Mouse (Mus musculus) liver, adult 2 months (tissue): ENCODE measurements around the gene Olfr1507. TPM values are rescaled to one million over a fixed set of nuclear protein-coding genes. Genes with fewer than 3 reads are reported as not detected.

ENCODE experiments used
- DNase-seq: peaks from one replicate; pipeline ENCODE4 v3.0.0-alpha.2; 2011; ENCODE audit warnings: low read depth, low spot score; ENCODE audit errors: extremely low read depth
- H3K27ac ChIP-seq: fragments of 200-500 bp; replicated peaks from 2 replicates; pipeline ENCODE4 v1.5.1; 2012; ENCODE audit warnings: low read depth, mild to moderate bottlenecking, control low read depth, inconsistent platforms, low read length; ENCODE audit not compliant: insufficient read depth
- H3K27me3 ChIP-seq: fragments of 200-500 bp; 2 replicates; pipeline ENCODE4 v1.6.1; 2012; ENCODE audit warnings: mild to moderate bottlenecking, moderate library complexity, low read length, inconsistent platforms; ENCODE audit not compliant: control insufficient read depth, insufficient read depth
- H3K36me3 ChIP-seq: fragments of 200-500 bp; 2 replicates; pipeline ENCODE4 v1.6.1; 2012; ENCODE audit warnings: low read length, inconsistent platforms; ENCODE audit not compliant: control insufficient read depth, insufficient read depth
- H3K4me1 ChIP-seq: fragments of 200-500 bp; 2 replicates; pipeline ENCODE4 v1.6.1; 2011; ENCODE audit warnings: low read length; ENCODE audit not compliant: control insufficient read depth, insufficient read depth
- H3K4me3 ChIP-seq: fragments of 200-500 bp; 2 replicates; pipeline ENCODE4 v1.5.1; 2011; ENCODE audit warnings: low read depth, mild to moderate bottlenecking, control low read depth, low read length, moderate library complexity; ENCODE audit not compliant: insufficient read depth
- H3K79me2 ChIP-seq: fragments of 200-500 bp; 2 replicates; pipeline ENCODE4 v1.6.1; 2012; ENCODE audit warnings: inconsistent platforms, mild to moderate bottlenecking, low read length, moderate library complexity; ENCODE audit not compliant: control insufficient read depth, insufficient read depth
- H3K9ac ChIP-seq: fragments of 200-500 bp; 2 replicates; pipeline ENCODE4 v1.6.1; 2012; ENCODE audit warnings: low read depth, mild to moderate bottlenecking, control low read depth, inconsistent platforms, low read length
- CTCF ChIP-seq: fragments of 200-500 bp; IDR thresholded peaks from 2 replicates; pipeline ENCODE4 v1.5.1; 2011; ENCODE audit warnings: low read depth, low read length, control low read depth
- POLR2A ChIP-seq: fragments of 200-500 bp; IDR thresholded peaks from 2 replicates; pipeline ENCODE4 v1.6.1; 2011; ENCODE audit warnings: low read length, control low read depth; ENCODE audit not compliant: insufficient read depth; ENCODE audit errors: extremely low read depth
- polyA plus RNA-seq: library from polyadenylated mRNA; depleted of rRNA; stranded (reverse); fragments of >200 nt; gene quantifications from 2 replicates; pipeline ENCODE4 v1.2.3, GENCODE M21; 2012; rRNA removed
- total RNA-seq: library from RNA; depleted of rRNA; stranded (reverse); fragments of >200 nt; gene quantifications from 2 replicates; pipeline ENCODE4 v1.2.3, GENCODE M21; 2014; rRNA removed

Olfr1507 gene
- total and polyA plus RNA-seq, 2 experiments: not detected

DNA sequence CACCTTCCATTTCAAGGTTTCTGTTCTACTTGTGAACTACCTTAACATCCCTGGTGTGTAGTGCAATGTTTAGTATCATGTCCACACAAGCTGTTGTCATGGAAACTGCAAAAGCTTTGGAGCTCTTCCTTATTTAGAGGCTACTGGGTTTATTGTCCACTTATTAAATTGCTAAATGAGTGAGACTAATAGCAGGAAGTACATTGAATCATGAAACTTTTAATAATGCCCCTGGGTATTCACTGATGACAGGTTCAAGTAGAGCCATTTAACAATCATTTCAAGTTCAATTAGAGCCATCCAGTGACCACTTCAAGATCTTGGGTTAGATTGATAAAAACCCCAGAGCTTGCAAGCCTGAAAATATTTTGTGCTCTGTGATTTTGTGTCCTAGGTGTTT lies 52.9 kb downstream of the Olfr1507 start, which contains the start of gene Olfr1509:
TSS of gene Olfr1509 (plus strand) at position 301 of the 400 bp plus-strand sequence.
- Histone ChIP-seq H3K27me3 (no peaks in the 10 kb centered on the region), H3K4me1 (no peaks in the 10 kb centered on the region), H3K4me3 (no peak within 1 kb of the TSS), H3K79me2 (no peaks in the 10 kb centered on the region), H3K36me3 (no peaks in the 10 kb centered on the region), H3K9ac (no peak within 1 kb of the TSS), H3K27ac (no peak within 1 kb of the TSS)
- DNase-seq: no peak
- no peak for TF ChIP-seq CTCF
- no peak for TF ChIP-seq POLR2A

Other genes starting within 250 kb of the Olfr1507 start
- gene Chd8, start 238.0 kb downstream of the Olfr1507 start, total RNA-seq: 20.4 and 22.7 TPM in 2 replicates
- gene Chd8, start 238.0 kb downstream of the Olfr1507 start, polyA plus RNA-seq: 9.6 and 13.7 TPM in 2 replicates
- gene Tox4, start 216.6 kb downstream of the Olfr1507 start, total RNA-seq: 13.0 and 14.6 TPM in 2 replicates
- 20.1 and 21.1 TPM in 2 replicates for gene Tox4, start 216.6 kb downstream of the Olfr1507 start, polyA plus RNA-seq
- gene Rab2b, start 216.2 kb downstream of the Olfr1507 start, total RNA-seq: 1.3 and 1.7 TPM in 2 replicates
- gene Rab2b, start 216.2 kb downstream of the Olfr1507 start, polyA plus RNA-seq: 1.7 and 2.3 TPM in 2 replicates
- gene Mettl3, start 190.6 kb downstream of the Olfr1507 start, total RNA-seq: 11.4 and 12.7 TPM in 2 replicates
- gene Mettl3, start 190.6 kb downstream of the Olfr1507 start, polyA plus RNA-seq: 7.2 and 8.6 TPM in 2 replicates
- gene Sall2, start 167.0 kb downstream of the Olfr1507 start, total RNA-seq: 0.74 and 0.94 TPM in 2 replicates
- 0.80 and 1.4 TPM in 2 replicates for gene Sall2, start 167.0 kb downstream of the Olfr1507 start, polyA plus RNA-seq
- gene Olfr1513, start 139.3 kb downstream of the Olfr1507 start, total RNA-seq: not detected in 2 replicates
- not detected in 2 replicates for gene Olfr1513, start 139.3 kb downstream of the Olfr1507 start, polyA plus RNA-seq
- gene Olfr1512, start 116.6 kb downstream of the Olfr1507 start, total RNA-seq: not detected in 2 replicates
- gene Olfr1512, start 116.6 kb downstream of the Olfr1507 start, polyA plus RNA-seq: not detected in 2 replicates
- gene Olfr1511, start 98.4 kb downstream of the Olfr1507 start, total RNA-seq: not detected in 2 replicates
- not detected in 2 replicates for gene Olfr1511, start 98.4 kb downstream of the Olfr1507 start, polyA plus RNA-seq
- not detected in 2 replicates for gene Olfr1510, start 81.4 kb downstream of the Olfr1507 start, total RNA-seq
- not detected in 2 replicates for gene Olfr1510, start 81.4 kb downstream of the Olfr1507 start, polyA plus RNA-seq
- gene Olfr1509, start 52.8 kb downstream of the Olfr1507 start, total RNA-seq: not detected in 2 replicates
- gene Olfr1509, start 52.8 kb downstream of the Olfr1507 start, polyA plus RNA-seq: not detected in 2 replicates
- gene Olfr1508, start 28.3 kb downstream of the Olfr1507 start, total RNA-seq: not detected in 2 replicates
- gene Olfr1508, start 28.3 kb downstream of the Olfr1507 start, polyA plus RNA-seq: not detected in 2 replicates